Mouse (Mus musculus): ENCODE data around the gene Mylip.

DNA sequence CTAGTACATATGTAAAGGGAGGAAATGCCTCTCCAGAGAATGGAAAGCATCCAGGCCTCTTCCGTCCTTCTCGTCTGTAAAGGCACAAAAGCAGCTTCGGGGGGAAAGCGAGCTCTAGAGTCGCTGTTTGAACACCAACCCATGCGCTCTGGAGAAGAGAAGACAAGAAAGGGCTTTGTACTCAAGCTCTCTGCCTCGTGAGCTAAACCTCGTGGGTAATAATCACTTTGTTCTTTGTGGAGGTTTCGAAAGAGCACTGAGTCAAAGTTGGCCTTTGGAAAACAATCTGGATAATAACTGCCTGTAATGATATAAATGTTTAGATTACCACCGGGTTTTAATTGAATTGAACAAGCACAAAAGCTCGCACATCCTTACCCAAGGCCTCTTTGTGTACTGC, 39.7 kb downstream of the Mylip start:
- TF ChIP-seq POLR2A (IDR thresholded peaks at IDR 0.05; ENCODE audit: insufficient read depth, low read depth, low read length) (no peak), CTCF (IDR thresholded peaks at IDR 0.05; ENCODE audit: insufficient read depth, low read depth, low read length) (no peak)

Data from olfactory bulb, adult 2 months (tissue).